Mouse (Mus musculus) layer of hippocampus, postnatal 25 days (tissue): ENCODE data around the gene Brinp2. TPM values are rescaled to one million over a fixed set of nuclear protein-coding genes. Genes with fewer than 3 reads are reported as not detected.

ENCODE experiments used
- DNase-seq, 2 experiments: peaks; one replicate each; pipeline ENCODE4 v3.0.0; 2022; ENCODE audit warnings: mixed read lengths in 2 of 2, low spot score in 1 of 2; ENCODE audit errors: extremely low spot score in 1 of 2
- total RNA-seq, 2 experiments: library from RNA; stranded (reverse); gene quantifications; 2 replicates each; pipeline ENCODE4 v1.2.3; 2021

The Brinp2 gene
- 10 to 100 TPM; 82.2 to 88.3 TPM for total RNA-seq

- peak; percentile 77 for DNase-seq
Measured at GRCm38 (mm10) chr1:158356051-158356461, at the start of gene Brinp2. TSS of gene Brinp2 (minus strand) at chr1:158356326.

- no peak for DNase-seq
Measured at GRCm38 (mm10) chr1:158400898-158401297, 44.8 kb upstream of the Brinp2 start.

- no peak for DNase-seq
Measured at GRCm38 (mm10) chr1:158397058-158397457, 40.9 kb upstream of the Brinp2 start.

GRCm38 (mm10) chr1:158390693-158391092 lies 34.6 kb upstream of the Brinp2 start:
- DNase-seq = no peak

- no peak for DNase-seq
Measured at GRCm38 (mm10) chr1:158388995-158389394, 32.9 kb upstream of the Brinp2 start.

GRCm38 (mm10) chr1:158386781-158387180 lies 30.7 kb upstream of the Brinp2 start:
- no peak for DNase-seq

- no peak for DNase-seq
Measured at GRCm38 (mm10) chr1:158385311-158385710, 29.2 kb upstream of the Brinp2 start.

GRCm38 (mm10) chr1:158383210-158383609 lies 27.1 kb upstream of the Brinp2 start:
- DNase-seq = no peak

GRCm38 (mm10) chr1:158382277-158382676 lies 26.2 kb upstream of the Brinp2 start:
- no peak for DNase-seq

GRCm38 (mm10) chr1:158364461-158364860 lies 8.3 kb upstream of the Brinp2 start:
- DNase-seq = no peak

- peak in 1 of 2 experiments; percentile 44 for DNase-seq
Measured at GRCm38 (mm10) chr1:158362292-158363101, 6.4 kb upstream of the Brinp2 start.

GRCm38 (mm10) chr1:158361964-158362291 lies 5.8 kb upstream of the Brinp2 start, which contains the start of gene Astn1:
TSS of gene Astn1 (plus strand) at chr1:158362273.
- no peak for DNase-seq

GRCm38 (mm10) chr1:158355177-158356050 lies 712 bp downstream of the Brinp2 start:
- DNase-seq = peak in 1 of 2 experiments; percentile 30

GRCm38 (mm10) chr1:158353656-158354371 lies 2.3 kb downstream of the Brinp2 start:
- DNase-seq = no peak

- no peak for DNase-seq
Measured at GRCm38 (mm10) chr1:158343243-158343714, 12.8 kb downstream of the Brinp2 start.

- no peak for DNase-seq
Measured at GRCm38 (mm10) chr1:158328839-158329238, 27.3 kb downstream of the Brinp2 start.

- DNase-seq = peak in 1 of 2 experiments; percentile 20
Measured at GRCm38 (mm10) chr1:158328126-158328525, 28.0 kb downstream of the Brinp2 start.

- DNase-seq = no peak
Measured at GRCm38 (mm10) chr1:158323325-158323724, 32.8 kb downstream of the Brinp2 start.

- DNase-seq = no peak
Measured at GRCm38 (mm10) chr1:158310426-158311156, 45.5 kb downstream of the Brinp2 start.

- DNase-seq = no peak
Measured at GRCm38 (mm10) chr1:158297042-158297441, 59.1 kb downstream of the Brinp2 start.
